Mouse (Mus musculus): ENCODE results near the gene Plk5. TPM values are rescaled to one million over a fixed set of nuclear protein-coding genes. Genes with fewer than 3 reads are reported as not detected.

Gene Plk5
- total and polyA plus RNA-seq, 3 experiments = not detected

DNA sequence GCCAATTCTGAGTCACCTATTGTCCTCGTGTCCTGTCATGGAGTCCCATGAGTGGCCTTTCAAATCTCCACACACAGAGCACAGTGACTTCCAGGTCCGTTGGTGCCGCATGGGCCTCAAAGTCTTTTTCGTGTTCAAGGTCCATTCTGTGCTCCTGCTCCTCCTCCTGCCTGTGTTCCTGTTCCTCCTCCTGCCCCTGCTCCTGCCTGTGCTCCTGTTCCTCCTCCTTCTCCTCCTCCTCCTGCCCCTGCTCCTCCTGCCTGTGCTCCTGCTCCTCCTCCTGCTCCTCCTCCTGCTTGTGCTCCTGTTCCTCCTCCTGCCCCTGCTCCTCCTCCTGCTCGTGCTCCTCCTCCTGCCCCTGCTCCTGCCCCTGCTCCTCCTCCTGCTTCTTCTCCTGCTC, 11.7 kb downstream of the Plk5 start:
- TF ChIP-seq E2F4 (IDR thresholded peaks at IDR 0.05; ENCODE audit: insufficient replicate concordance, low read depth, low read length) = no peak
- TF ChIP-seq PAX5 (IDR thresholded peaks at IDR 0.05; ENCODE audit: low read length) = no peak
- TF ChIP-seq MAZ (IDR thresholded peaks at IDR 0.05; ENCODE audit: low read depth, low read length) = no peak
- TF ChIP-seq ZC3H11A (IDR thresholded peaks at IDR 0.05; ENCODE audit: low read depth, low read length) = no peak
- no peak for TF ChIP-seq JUND (conservative IDR thresholded peaks at IDR 0.05; ENCODE audit: low read depth, low read length)
- TF ChIP-seq GABPA (IDR thresholded peaks at IDR 0.05; ENCODE audit: insufficient replicate concordance, low read depth, low read length) = no peak
- TF ChIP-seq USF2 (conservative IDR thresholded peaks at IDR 0.05; ENCODE audit: low read depth, low read length) = no peak
- no peak for TF ChIP-seq MAX (IDR thresholded peaks at IDR 0.05; ENCODE audit: low read length)
- no peak for TF ChIP-seq BHLHE40 (IDR thresholded peaks at IDR 0.05; ENCODE audit: low read depth, low read length)
- TF ChIP-seq CTCF (conservative IDR thresholded peaks at IDR 0.05 in 1 of 2, IDR thresholded peaks at IDR 0.05 in 1 of 2; ENCODE audit: low read depth in 2 of 2, low read length in 2 of 2) = no peak
- no peak for TF ChIP-seq UBTF (IDR thresholded peaks at IDR 0.05; ENCODE audit: low read depth, low read length)
- no peak for TF ChIP-seq MXI1 (IDR thresholded peaks at IDR 0.05; ENCODE audit: low read depth, low read length)
- TF ChIP-seq MEF2A (IDR thresholded peaks at IDR 0.05; ENCODE audit: borderline replicate concordance, low read depth, low read length) = no peak
- TF ChIP-seq RAD21 (IDR thresholded peaks at IDR 0.05; ENCODE audit: low read depth, low read length) = no peak
- TF ChIP-seq RCOR1 (conservative IDR thresholded peaks at IDR 0.05; ENCODE audit: low read depth, low read length) = no peak
- TF ChIP-seq KAT2A (IDR thresholded peaks at IDR 0.05; ENCODE audit: insufficient replicate concordance, low read length) = no peak
- TF ChIP-seq EP300 (IDR thresholded peaks at IDR 0.05; ENCODE audit: low read length) = no peak
- no peak for TF ChIP-seq TCF12 (IDR thresholded peaks at IDR 0.05; ENCODE audit: low read depth, low read length)
- TF ChIP-seq ZMIZ1 (IDR thresholded peaks at IDR 0.05; ENCODE audit: low read depth, low read length) = no peak
- TF ChIP-seq ZKSCAN1 (IDR thresholded peaks at IDR 0.05; ENCODE audit: borderline replicate concordance, low read depth, low read length) = no peak
- H3K9ac ChIP-seq (ENCODE audit: insufficient read depth, low read depth) = no peak overlapping the region
- peaks cover 59% of the 10 kb centered on the region for H3K27me3 ChIP-seq (replicated peaks)
- no peak overlapping the region for H3K4me2 ChIP-seq (ENCODE audit: insufficient read depth, low read depth, poor library complexity, severe bottlenecking)
- no peak overlapping the region for H3K4me3 ChIP-seq (replicated peaks in 1 of 3; ENCODE audit: low read depth in 2 of 3, low read length in 2 of 3, poor library complexity in 1 of 3)
- no peak overlapping the region for H3K27ac ChIP-seq (ENCODE audit: insufficient read depth, low read depth)
- H3K36me3 ChIP-seq (replicated peaks in 1 of 2; ENCODE audit: control insufficient read depth in 1 of 2, insufficient read depth in 1 of 2, low read length in 1 of 2) = no peaks in the 10 kb centered on the region
- DNase-seq (ENCODE audit: extremely low read depth) = no peak
- peaks cover 6 to 15% of the 10 kb centered on the region in 2 experiments for H3K4me1 ChIP-seq (ENCODE audit: control insufficient read depth in 1 of 2, insufficient read depth in 2 of 2)
- dilution Hi-C loops (cut with MboI; ENCODE audit: extremely low pct_ligation_motif_present, extremely low pct_unique_long_range_greater_than_20kb, low sequenced_read_pairs) (no loop called here), in situ Hi-C loops (cut with MboI; ENCODE audit: low pct_ligation_motif_present, low pct_unique_long_range_greater_than_20kb, low sequenced_read_pairs) (no loop called here)
- H3K79me2 ChIP-seq (replicated peaks; ENCODE audit: control insufficient read depth, extremely low read depth, insufficient read depth, poor library complexity, severe bottlenecking) = no peaks in the 10 kb centered on the region
- peaks cover 9% of the 10 kb centered on the region for H3K9me3 ChIP-seq (replicated peaks; ENCODE audit: low read length)

DNA sequence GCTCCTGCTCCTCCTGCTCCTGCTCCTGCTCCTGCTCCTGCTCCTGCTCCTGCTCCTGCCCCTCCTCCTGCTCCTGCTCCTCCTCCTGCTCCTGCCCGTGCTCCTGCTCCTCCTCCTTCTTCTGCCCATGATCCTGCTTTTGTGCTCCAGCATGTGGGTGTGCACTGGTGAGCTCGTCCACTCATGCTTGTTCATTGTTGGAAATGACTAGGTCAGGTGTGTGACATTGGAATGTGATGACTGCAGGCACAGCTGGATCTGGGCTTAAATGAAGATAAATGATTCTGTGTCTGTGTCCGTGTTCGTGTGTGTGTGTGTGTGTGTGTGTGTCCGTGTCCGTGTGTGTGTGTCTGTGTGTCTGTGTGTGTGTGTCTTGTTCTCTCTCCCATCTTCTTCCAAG, 12.1 kb downstream of the Plk5 start:
- Histone ChIP-seq H3K4me2 (ENCODE audit: insufficient read depth, low read depth, poor library complexity, severe bottlenecking) (no peak overlapping the region), H3K9ac (ENCODE audit: insufficient read depth, low read depth) (no peak overlapping the region), H3K79me2 (replicated peaks; ENCODE audit: control insufficient read depth, extremely low read depth, insufficient read depth, poor library complexity, severe bottlenecking) (no peaks in the 10 kb centered on the region), H3K27ac (ENCODE audit: insufficient read depth, low read depth) (no peak overlapping the region), H3K4me3 (replicated peaks in 1 of 3; ENCODE audit: low read depth in 2 of 3, low read length in 2 of 3, poor library complexity in 1 of 3) (no peak overlapping the region), H3K36me3 (replicated peaks in 1 of 2; ENCODE audit: control insufficient read depth in 1 of 2, insufficient read depth in 1 of 2, low read length in 1 of 2) (no peaks in the 10 kb centered on the region), H3K4me1 (ENCODE audit: control insufficient read depth in 1 of 2, insufficient read depth in 2 of 2) (peaks cover 6 to 15% of the 10 kb centered on the region in 2 experiments), H3K9me3 (replicated peaks; ENCODE audit: low read length) (peaks cover 7% of the 10 kb centered on the region), H3K27me3 (replicated peaks) (peaks cover 56% of the 10 kb centered on the region)
- dilution Hi-C loops (cut with MboI; ENCODE audit: extremely low pct_ligation_motif_present, extremely low pct_unique_long_range_greater_than_20kb, low sequenced_read_pairs) = no loop called here
- in situ Hi-C loops (cut with MboI; ENCODE audit: low pct_ligation_motif_present, low pct_unique_long_range_greater_than_20kb, low sequenced_read_pairs) = no loop called here
- no peak for TF ChIP-seq CHD1 (IDR thresholded peaks at IDR 0.05; ENCODE audit: low read depth, low read length)
- no peak for DNase-seq (ENCODE audit: extremely low read depth)

Data from CH12.LX (cell line).